Mouse (Mus musculus) granulocyte monocyte progenitor cell, adult 5-6 weeks (primary cell): Measurements from ENCODE around the gene Galk2. TPM values are rescaled to one million over a fixed set of nuclear protein-coding genes. Genes with fewer than 3 reads are reported as not detected.

ENCODE experiments used
- ATAC-seq: replicated peaks from 2 replicates; pipeline ENCODE4 v1.8.0; 2016; ENCODE audit warnings: mild to moderate bottlenecking, moderate TSS enrichment, inconsistent platforms; ENCODE audit not compliant: poor library complexity, severe bottlenecking
- total RNA-seq, 2 experiments: library from RNA; stranded (forward) in 1 of 2; stranded (reverse) in 1 of 2; fragments of 200-712, 200-1000 nt in 1 of 2; fragments of >200 nt in 1 of 2; fragmentation: Nextera tagmentation in 1 of 2; gene quantifications; 2 replicates each; pipeline ENCODE4 v1.2.3; 2014 to 2017

Gene Galk2
- total RNA-seq (2014; fragmentation: Nextera tagmentation) (34.5 and 44.9 TPM in 2 replicates), total RNA-seq (2017) (58.9 and 80.9 TPM in 2 replicates)

- peak; percentile 99 for ATAC-seq
Measured at GRCm38 (mm10) chr2:125858521-125859280, at the start of gene Galk2, which contains the start of gene Cops2. TSS of gene Galk2 (plus strand) at chr2:125859109. TSS of gene Cops2 (minus strand) at chr2:125859139.

DNA sequence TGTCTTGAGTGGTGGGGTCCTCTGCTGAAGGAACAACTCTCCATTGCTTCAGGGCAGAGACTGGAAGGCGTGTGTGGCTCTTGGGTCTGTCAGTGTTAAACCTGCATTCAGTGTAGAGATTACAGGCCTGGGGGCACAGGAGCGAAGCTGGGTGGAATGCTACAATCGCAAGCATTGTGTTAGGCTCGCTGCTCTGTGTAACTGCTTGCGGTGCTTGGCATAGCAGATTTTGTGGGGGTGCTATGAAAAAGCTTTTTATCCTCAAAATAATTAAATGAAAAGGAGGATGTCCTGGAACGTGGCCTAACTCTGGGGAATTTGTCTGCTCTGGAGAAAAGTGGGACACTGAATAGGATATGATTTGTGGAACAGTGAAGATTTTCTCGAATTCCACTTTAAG, 49.4 kb upstream of the Galk2 start:
- no peak for ATAC-seq

DNA sequence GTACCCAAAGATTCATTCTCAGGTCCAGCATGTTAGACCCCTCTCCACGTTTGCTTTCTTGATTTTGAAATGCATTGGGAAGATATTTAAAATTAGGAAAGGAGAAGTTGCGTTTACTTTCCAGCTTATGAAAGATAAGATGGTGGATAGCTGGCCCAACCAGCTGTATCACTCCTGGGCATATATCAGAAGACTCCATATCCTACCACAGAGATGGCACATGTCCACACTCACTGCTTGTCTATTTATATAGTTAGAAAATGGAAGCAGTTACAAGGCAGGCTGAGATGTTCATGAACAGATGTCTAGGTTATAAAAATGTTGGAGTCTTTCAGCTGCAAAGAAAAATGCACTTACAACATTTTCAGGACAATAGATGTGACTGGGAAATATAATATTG, 47.6 kb upstream of the Galk2 start:
- ATAC-seq = peak; percentile 37; the same call in 1 of the 2 replicates

- ATAC-seq = no peak
Measured at GRCm38 (mm10) chr2:125813972-125814595, 44.8 kb upstream of the Galk2 start.

DNA sequence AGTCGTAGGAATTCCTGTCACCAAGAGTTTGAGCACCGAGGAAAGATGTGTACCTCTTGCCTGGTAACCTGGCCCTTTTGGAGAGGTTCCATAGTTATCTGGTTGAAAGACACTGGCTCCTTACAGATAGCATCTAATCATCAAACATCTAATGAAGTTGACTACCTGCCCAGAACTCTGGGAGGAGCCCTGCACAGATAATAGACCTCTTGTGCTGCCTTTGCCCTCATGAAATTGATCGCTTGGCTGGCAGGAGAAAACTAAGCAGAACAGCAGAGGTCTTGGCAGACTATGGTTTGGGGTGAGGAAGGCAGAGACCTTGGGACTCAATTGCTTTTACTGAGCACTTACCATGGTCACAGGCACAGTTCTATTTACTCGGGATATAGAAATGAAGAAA, 38.5 kb upstream of the Galk2 start:
- no peak for ATAC-seq

DNA sequence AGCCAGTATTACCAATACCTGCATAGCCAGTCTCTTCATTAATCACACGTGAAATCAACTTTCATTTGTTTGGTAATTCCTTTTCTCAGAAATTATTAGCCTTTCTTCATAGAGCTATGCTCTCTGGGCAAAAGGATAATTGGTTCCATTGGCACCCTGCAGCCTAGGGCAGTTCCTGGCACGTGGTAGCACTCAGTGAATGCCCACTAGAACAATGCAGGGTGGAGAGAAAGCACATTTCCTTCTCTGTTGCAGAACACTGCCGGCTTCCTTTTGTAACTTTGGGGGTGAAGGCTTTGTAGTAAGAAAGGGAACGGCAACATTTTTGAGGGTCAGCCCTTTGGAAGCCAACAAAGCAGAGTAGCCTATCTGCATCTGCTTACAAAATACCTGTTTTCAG, 32.7 kb upstream of the Galk2 start:
- ATAC-seq = no peak

DNA sequence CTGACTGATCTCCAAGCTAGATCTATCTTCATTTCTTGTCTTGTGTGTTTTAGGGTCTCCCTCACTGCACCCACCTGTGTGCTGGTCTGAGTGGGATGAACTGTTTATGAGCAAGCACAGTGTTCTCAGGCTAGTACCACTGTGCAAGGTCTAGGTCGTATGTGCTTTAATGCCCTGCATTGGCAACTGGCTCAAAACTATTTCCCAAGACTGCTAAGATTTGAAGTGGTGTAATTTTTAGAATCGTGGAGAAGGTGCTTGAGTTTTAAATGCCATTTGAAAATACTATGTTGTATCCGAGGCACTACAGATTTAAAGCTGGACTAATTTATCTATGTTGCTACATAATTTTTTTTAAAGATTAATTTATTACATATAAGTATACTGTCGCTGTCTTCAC, 31.0 kb upstream of the Galk2 start:
- ATAC-seq = no peak

DNA sequence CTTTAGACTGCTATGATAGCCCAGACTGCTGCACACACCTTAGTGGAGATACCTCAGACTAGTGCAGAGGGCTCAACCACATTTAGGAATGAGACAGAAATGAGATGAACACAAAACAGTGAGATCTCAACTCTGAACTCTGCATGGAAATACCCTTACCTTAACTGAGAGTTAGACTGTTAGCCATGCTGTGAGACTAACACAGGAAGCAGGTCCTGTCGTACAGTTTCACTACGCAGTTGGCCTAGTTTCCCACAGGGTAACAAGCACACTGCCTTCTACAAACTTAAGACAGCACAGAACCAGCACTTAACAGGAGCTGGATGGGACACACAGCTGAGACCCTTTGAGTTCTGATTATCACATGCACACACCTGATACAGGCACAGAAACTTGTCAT, 29.0 kb upstream of the Galk2 start:
- ATAC-seq = no peak

- no peak for ATAC-seq
Measured at GRCm38 (mm10) chr2:125838091-125838490, 20.8 kb upstream of the Galk2 start.

DNA sequence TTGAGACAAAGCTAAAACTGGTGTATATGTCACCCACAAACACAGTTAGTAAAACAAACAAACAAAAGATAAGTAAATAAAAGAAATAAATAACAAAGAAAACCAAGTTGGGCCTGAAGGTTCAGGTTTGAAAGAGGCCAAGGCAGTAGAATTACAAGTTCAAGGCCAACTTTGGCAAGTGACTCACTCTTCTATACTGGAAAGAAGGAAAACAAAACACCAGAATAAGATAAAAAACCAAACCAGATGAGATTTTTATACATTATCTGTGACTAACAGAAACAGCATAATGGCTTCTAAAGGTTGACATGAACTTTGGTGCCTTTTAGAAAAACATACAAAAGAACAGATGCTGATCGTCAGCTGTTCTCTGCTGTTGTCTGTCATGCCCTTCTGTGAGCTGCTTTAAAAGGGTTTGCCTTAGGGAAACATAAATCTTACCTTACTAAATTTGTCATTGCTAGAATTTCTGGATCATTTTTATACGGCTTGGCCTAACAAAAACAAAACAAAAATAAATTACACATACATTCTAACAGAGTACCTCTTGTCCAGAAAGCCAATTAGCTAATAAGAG, 20.1 kb upstream of the Galk2 start:
- ATAC-seq = no peak

- ATAC-seq = no peak
Measured at GRCm38 (mm10) chr2:125851237-125851636, 7.7 kb upstream of the Galk2 start.

DNA sequence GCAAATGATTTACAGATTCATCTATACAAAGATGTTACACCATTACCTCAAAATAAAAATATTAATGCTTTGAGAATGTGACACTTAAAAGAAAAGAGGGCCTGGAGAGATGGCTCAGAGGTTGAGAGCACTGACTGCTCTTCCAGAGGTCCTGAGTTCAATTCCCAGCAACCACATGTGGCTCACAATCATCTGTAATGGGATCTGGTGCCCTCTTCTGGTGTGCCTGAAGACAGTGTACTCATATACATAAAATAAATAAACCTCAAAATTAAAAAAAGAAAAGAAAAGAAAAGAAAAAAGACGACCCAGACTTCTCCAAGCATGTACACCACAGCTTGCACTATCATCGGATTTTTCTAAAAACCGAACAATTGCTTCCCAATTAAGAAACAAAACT, 1.2 kb upstream of the Galk2 start:
- no peak for ATAC-seq

- no peak for ATAC-seq
Measured at GRCm38 (mm10) chr2:125863799-125864198, 4.9 kb downstream of the Galk2 start.

DNA sequence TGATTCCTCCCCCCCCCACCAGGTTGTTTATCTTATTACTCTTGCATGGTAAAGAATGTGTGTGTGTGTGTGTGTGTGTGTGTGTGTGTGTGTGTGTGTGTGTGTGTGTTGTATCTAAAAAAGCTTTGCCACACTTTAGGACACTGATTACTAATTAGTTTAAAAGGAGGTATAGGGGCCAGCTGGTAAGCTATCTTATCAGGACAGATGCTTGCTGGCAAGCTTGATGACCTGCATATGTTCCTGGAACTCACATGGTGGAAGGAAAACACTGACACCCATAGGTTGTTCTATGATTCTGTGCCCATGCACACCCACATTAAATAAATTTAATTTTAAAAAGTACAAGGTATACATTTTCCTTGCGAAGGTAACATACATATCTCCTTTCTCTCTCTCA, 5.6 kb downstream of the Galk2 start:
- ATAC-seq = no peak

- no peak for ATAC-seq
Measured at GRCm38 (mm10) chr2:125865585-125865984, 6.7 kb downstream of the Galk2 start.

DNA sequence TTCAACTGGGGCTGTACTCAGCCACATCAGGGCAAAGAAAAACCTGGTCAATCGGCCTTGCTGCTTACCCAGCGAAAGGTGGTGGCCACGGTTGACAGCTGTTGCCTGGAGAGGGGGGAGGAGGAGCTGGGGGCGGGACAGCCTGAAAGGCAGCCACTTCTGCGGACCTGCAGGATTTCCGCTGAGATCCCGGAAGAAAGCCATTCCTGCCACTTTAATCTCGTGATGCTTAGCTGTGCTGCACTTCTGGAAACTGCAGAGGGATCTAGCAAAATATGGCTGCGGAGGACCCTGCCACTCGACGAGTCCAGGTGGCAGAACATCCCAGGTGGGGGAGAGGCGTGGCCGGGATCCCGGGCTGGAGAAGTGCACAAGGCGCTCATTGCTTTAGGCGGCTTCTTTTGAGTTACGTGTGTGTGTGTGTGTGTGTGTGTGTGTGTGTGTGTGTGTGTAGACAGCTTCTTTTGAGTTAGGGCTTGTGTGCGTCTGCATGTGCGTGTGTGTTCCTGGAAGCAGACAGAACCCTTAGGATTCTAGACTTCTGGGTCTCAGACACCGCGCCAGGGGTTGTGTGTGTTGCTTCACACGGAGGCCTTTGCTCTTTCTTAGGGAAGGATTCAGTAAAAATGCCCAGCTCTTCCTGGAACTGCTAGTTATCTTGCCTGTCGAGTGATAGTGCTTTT, 7.3 kb downstream of the Galk2 start:
- peak; percentile 98 for ATAC-seq

DNA sequence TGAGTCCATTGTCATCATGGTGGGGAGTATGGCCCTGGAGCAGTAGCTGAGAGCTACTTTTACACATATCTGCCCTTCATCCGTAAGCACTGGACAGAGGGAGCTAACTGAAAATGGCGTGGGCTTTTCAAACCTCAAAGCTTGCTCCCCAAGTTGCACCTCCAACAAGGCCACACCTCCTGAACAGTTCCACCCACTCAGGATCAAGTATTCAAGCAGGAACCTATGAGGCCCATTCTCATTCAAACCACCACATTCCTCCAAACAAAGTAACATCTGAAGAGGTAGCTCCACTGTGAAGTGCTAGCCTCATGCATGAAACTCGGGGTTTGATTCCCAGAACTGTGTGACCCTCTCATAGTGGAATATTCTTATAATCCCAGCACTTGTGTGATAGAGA, 9.4 kb downstream of the Galk2 start:
- ATAC-seq = no peak

DNA sequence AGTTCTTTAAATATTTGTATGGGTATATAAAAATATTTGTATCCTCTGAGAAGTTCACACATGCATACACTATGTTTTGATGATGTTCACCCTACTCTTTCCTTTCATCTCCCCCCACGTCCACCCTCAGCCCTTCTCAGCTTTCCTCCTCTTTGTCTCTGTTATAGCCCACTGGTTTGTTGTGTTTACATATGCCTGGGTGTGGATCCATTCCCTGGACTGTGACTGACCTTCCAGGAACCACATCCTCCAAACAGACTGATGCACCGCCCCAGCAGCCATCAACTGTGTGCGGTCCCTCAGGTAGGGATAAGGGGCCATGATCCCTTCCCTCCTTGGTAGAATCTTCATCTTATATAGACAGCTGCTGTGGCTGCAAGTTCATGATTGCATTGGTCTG, 11.2 kb downstream of the Galk2 start:
- no peak for ATAC-seq

- ATAC-seq = no peak
Measured at GRCm38 (mm10) chr2:125885891-125886576, 27.1 kb downstream of the Galk2 start.

DNA sequence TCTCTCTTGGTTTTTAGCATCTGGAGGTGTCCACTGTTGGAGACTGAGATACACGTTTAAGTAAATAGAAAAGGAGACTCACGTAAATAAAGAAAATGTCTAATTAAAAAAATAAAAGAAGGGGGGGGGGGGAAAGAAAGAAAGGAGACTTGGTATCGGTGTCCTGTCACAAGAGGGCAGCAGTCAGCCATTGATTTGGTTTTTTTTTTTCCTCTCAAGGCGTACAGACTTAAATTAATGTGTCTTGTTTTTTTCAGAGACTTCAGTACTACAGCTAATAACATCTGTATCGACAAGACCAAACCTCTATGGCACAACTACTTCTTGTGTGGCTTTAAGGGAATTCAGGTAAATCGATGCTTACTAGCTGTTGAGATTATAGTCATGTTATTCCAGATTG, 34.2 kb downstream of the Galk2 start:
- ATAC-seq = peak; percentile 25; the same call in 1 of the 2 replicates
